Mouse (Mus musculus) lung, adult 18-20 months (tissue): Measurements from ENCODE around the gene Krtap31-2.

ENCODE experiments used
- DNase-seq, 2 experiments: peaks; one replicate each; pipeline ENCODE4 v3.0.0; 2022; ENCODE audit warnings: mixed read lengths in 2 of 2

The Krtap31-2 gene

GRCm38 (mm10) chr11:99935991-99936390 lies at the start of gene Krtap31-2:
Krtap31-2 (plus strand) TSS chr11:99936291.
- no peak for DNase-seq

GRCm38 (mm10) chr11:99907620-99908019 lies 28.5 kb upstream of the Krtap31-2 start, which contains the start of gene Krtap31-1:
Krtap31-1 (plus strand) TSS chr11:99907920.
- no peak for DNase-seq

GRCm38 (mm10) chr11:99914451-99914850 lies 21.6 kb upstream of the Krtap31-2 start, which contains the start of gene Gm11565:
Gm11565 (plus strand) TSS chr11:99914751.
- DNase-seq, result no peak

- no peak for DNase-seq
Observed at GRCm38 (mm10) chr11:99937751-99938264, 1.7 kb downstream of the Krtap31-2 start.

GRCm38 (mm10) chr11:99948175-99948574 lies 12.1 kb downstream of the Krtap31-2 start, which contains the start of gene Krtap9-5:
Krtap9-5 (plus strand) TSS chr11:99948475.
- no peak for DNase-seq

- no peak for DNase-seq
Observed at GRCm38 (mm10) chr11:99964213-99964612, 28.1 kb downstream of the Krtap31-2 start.

- no peak for DNase-seq
Observed at GRCm38 (mm10) chr11:99965961-99966360, 29.9 kb downstream of the Krtap31-2 start.

- no peak for DNase-seq
Observed at GRCm38 (mm10) chr11:99978953-99979352, 42.9 kb downstream of the Krtap31-2 start, which contains the start of gene Krtap29-1. Krtap29-1 (minus strand) TSS chr11:99979053.

GRCm38 (mm10) chr11:99982731-99983130 lies 46.6 kb downstream of the Krtap31-2 start:
- DNase-seq, result no peak

- no peak for DNase-seq
Observed at GRCm38 (mm10) chr11:99983442-99983841, 47.4 kb downstream of the Krtap31-2 start.

- DNase-seq, result no peak
Observed at GRCm38 (mm10) chr11:99985291-99986092, 49.4 kb downstream of the Krtap31-2 start.

- no peak for DNase-seq
Observed at GRCm38 (mm10) chr11:99986180-99986647, 50.1 kb downstream of the Krtap31-2 start, which contains the start of gene Krtap16-1. Krtap16-1 (minus strand) TSS chr11:99986597.
